Mouse (Mus musculus) gastrocnemius, postnatal 4 days (tissue): ENCODE data around the gene Zfp39. TPM values are rescaled to one million over a fixed set of nuclear protein-coding genes. Genes with fewer than 3 reads are reported as not detected.

Experiments used
- DNase-seq, 2 experiments: peaks; one replicate each; pipeline ENCODE4 v3.0.0; 2021 to 2022; ENCODE audit warnings: low spot score in 2 of 2, mixed read lengths in 2 of 2
- long read RNA-seq, 2 experiments: library from polyadenylated mRNA; stranded (forward); transcript quantifications; one replicate each; pipeline ENCODE4 v2.0.0; 2021
- total RNA-seq, 2 experiments: library from RNA; stranded (reverse); gene quantifications; 2 replicates each; pipeline ENCODE4 v1.2.3; 2021

Gene Zfp39
- total RNA-seq: 1 to 10 TPM; 6.9 to 8.1 TPM
- long read RNA-seq, experiment 1, transcript Zfp39-201 (5 exons, 3,890 nt): major isoform, 6 of 7 reads
- long read RNA-seq, experiment 1, partial matches to known transcripts: 0 of 7 reads
- long read RNA-seq, experiment 1, other reads (novel, unspliced or antisense): 1 of 7 reads
- long read RNA-seq, experiment 2, transcript Zfp39-201 (5 exons, 3,890 nt): major isoform, 15 of 17 reads
- long read RNA-seq, experiment 2, partial matches to known transcripts: 0 of 17 reads
- long read RNA-seq, experiment 2, other reads (novel, unspliced or antisense): 2 of 17 reads

- DNase-seq: peak; percentile 96
Observed at GRCm38 (mm10) chr11:58903511-58904409, at the start of gene Zfp39. Zfp39 (minus strand) TSS chr11:58904225.

DNA sequence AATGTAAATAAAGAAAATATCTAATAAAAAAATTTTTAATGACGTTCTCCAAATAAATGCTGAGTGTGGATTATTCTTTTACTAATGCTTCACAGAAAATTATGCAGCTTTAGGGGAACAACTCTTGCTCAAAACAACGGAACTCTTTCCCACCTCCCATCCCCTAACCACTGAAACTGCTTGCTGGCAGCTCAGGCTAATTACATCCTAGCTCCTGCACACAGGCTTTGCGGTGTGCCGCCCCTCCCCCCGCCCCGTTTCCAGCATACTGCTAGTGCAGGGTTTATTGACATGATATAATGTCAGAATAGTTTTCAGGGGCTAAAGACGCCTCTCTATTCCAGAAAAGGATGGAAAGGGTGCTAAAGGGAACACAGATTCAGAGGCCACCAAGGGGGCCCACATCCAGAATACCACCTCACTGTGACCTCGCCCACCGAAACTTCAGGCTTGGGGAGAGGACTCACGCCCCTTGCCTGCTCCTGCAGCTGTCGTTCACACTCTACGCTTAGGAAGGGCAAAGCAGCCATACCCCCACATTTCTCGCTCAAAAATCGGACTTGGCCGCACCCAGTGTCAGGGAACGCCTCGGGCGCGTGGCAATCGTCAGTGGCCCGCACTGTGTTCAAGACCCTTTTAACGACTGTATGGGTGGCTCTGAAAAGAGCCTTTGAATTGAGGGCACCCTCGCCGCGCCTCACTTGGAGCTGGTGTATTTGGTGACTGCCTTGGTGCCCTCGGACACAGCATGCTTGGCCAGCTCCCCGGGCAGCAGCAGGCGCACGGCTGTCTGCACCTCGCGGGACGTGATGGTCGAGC is 49.5 kb upstream of the Zfp39 start:
- DNase-seq: peak in 1 of 2 experiments; percentile 38

GRCm38 (mm10) chr11:58951210-58951609 is 47.2 kb upstream of the Zfp39 start:
- DNase-seq: no peak

GRCm38 (mm10) chr11:58949480-58950431 is 45.7 kb upstream of the Zfp39 start:
- no peak for DNase-seq

DNA sequence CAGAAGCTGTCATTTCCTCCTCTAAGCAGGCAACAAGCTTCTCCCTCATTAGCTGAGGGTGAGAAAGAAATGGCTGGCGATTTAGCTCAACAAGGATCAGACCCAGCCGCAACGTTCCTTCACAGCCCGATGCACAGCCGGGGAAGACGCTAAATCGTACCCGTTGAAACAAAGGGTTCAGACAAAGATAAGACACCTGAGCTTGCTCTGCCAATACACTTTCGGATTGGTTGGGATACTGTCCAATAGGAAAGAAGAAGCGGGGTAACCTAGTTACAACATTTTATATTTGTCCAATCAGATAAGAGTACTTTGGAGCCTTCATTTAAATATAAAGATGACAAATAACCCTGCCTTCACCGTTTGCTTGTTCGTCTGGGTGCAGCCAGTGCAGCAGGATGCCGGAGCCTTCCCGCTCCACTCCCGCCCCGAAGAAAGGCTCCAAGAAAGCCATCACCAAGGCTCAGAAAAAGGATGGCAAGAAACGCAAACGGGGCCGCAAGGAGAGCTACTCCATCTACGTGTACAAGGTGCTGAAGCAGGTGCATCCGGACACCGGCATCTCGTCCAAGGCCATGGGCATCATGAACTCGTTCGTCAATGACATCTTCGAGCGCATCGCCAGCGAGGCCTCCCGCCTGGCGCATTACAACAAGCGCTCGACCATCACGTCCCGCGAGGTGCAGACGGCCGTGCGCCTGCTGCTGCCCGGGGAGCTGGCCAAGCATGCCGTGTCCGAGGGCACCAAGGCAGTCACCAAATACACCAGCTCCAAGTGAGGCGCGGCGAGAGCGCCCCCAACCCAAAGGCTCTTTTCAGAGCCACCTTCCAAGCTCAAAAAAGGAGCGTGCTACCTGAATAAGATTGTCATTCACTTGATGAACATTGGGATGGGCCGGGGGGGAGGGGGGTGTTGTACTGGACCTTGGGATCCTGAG is 44.8 kb upstream of the Zfp39 start, which contains the start of gene Hist3h2ba:
TSS of gene Hist3h2ba (plus strand) at position 379 of the 938 bp plus-strand sequence.
- no peak for DNase-seq

DNA sequence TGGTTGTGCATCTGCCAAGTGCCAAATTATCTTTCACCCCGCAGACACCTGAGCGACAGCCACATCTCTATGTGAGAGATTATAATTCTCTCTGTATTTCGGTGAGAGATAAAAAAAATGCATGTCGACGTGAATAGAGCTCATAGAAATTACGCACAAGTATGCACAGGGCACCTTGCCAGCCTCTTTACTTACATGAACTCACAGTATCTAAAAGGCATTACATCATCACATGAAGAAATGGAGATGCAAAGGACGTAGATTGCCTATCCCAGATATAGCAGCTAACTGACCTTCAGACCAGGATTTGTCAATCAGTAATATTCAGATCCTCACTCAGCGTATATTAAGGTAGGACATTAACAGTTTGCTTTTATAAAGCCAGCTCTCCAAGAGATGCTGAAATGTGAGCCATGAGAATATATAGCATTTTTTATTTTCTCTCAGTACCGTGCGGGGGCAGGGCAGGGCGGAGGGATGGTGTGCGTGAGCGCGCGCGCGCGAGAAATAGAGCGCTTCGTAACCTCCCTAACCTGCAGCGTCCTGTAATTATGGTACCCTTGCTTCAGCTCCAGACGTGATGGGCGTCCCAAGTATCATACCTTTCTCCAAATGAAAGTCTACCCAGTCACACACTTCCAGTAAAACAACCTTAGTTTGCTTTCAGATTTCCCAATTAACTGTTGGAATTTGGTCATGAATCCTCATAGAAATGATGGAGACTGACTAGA is 43.9 kb upstream of the Zfp39 start:
- no peak for DNase-seq

DNA sequence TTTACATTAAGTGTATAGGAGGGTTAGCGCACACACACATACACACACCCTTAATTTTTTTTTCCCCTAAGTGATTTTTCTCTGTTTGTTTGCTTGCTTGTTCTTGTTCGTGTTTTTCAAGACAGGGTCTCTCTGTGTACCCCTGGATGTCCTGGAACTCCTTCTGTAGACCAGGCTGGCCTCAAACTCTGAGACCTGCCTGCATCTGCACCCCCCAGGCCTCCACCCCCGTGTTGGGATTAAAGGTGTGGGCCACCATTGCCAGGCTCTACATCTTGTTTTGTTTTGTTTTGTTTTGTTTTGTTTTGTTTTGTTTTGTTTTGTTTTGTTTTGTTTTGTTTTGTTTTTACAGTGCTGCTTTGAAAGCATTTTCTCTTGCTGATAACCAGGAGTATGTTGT is 43.3 kb upstream of the Zfp39 start:
- no peak for DNase-seq

GRCm38 (mm10) chr11:58944136-58944535 is 40.1 kb upstream of the Zfp39 start:
- DNase-seq: no peak

GRCm38 (mm10) chr11:58939088-58939439 is 35.0 kb upstream of the Zfp39 start:
- DNase-seq: no peak

DNA sequence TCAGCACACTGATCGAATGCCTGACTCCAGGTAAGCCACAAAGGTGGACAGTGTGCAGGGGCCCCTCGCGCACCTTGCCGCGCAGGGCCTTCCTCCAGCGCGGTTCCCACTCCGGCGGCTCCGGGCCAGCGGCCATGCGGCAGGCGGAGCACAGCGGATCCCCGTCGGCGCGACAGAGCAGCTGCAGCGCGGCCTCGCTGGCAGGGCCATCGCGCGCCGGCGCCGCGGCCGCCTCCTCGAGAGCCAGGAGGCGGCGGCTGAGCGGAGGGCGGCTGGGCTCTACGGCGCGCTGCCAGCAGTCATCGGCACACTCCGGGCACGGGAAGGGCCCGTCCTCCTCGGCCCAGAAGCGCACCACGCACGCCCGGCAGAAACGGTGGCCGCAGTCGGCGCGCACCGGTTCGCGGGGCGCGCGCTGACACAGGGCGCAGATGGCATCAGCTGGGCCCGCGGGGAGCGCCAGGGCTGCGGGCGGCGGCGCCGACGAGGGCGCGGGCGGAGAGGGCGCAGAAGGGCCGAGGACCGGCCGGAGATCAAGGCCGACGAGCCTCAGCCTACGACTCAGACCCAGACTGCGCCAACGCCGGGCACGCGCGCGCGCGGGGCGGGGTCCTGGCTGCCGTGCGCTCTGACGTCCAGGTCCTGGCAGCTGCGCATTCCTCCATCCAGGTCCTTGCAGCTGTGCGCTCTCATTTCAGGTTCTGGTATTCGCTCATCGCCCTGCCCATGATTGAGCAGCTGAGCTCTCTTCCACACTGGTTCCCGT is 34.5 kb upstream of the Zfp39 start, which contains the start of gene Rnf187:
TSS of gene Rnf187 (minus strand) at position 595 of the 766 bp plus-strand sequence.
- peak; percentile 83 to 90 for DNase-seq

GRCm38 (mm10) chr11:58937909-58938308 is 33.9 kb upstream of the Zfp39 start:
- DNase-seq: no peak

GRCm38 (mm10) chr11:58931576-58931975 is 27.6 kb upstream of the Zfp39 start:
- no peak for DNase-seq

GRCm38 (mm10) chr11:58930254-58930653 is 26.2 kb upstream of the Zfp39 start:
- no peak for DNase-seq

DNA sequence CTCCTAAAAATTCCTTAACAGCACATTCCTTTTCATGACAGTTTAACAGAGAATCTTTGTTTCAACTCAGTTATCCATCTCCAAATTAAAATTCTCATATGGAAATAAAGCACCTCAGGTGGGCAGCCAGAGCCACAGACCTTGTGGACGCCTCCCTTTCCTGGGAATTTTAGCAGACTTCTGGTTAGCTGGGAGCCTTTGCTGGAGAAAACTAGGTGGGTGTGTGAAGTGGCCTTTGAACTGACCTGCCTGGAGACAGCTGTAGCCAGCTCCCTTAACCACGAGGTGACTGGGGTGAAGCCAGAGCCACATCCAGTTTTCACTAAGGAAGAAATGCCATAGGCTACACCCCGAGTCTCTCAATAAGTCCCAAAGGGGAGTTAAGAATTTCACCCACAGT is 25.6 kb upstream of the Zfp39 start:
- no peak for DNase-seq

GRCm38 (mm10) chr11:58929055-58929454 is 25.0 kb upstream of the Zfp39 start:
- DNase-seq: no peak

- peak in 1 of 2 experiments; percentile 47 for DNase-seq
Observed at GRCm38 (mm10) chr11:58927790-58928651, 24.0 kb upstream of the Zfp39 start.

GRCm38 (mm10) chr11:58927053-58927452 is 23.0 kb upstream of the Zfp39 start:
- no peak for DNase-seq
